Mouse (Mus musculus) left cerebral cortex, postnatal 14 days (tissue): ENCODE results near the gene Timm23. TPM values are rescaled to one million over a fixed set of nuclear protein-coding genes. Genes with fewer than 3 reads are reported as not detected.
"Not testable (repeated sequence)": the region's sequence is repeated elsewhere in the genome, so short reads cannot be mapped to it uniquely, and the experiment has no call there.

Source experiments
- DNase-seq, 2 experiments: peaks; one replicate each; pipeline ENCODE4 v3.0.0; 2021 to 2022; ENCODE audit warnings: low spot score in 2 of 2, mixed read lengths in 1 of 2
- intact Hi-C: fragments of 180-260 bp; cut with DNase I; formaldehyde crosslinking; loops from one replicate; pipeline ENCODE4 v1.15.1; 2025
- long read RNA-seq, 2 experiments: library from polyadenylated mRNA; stranded (forward); transcript quantifications; one replicate each; pipeline ENCODE4 v2.0.0; 2021
- total RNA-seq, 2 experiments: library from RNA; stranded (reverse); gene quantifications; 2 replicates each; pipeline ENCODE4 v1.2.3; 2021

Timm23 gene
- 10 to 100 TPM; 66.5 to 71.5 TPM for total RNA-seq
- long read RNA-seq, experiment 1, transcript Timm23-201 (7 exons, 1,173 nt), result major isoform, 131 of 133 reads
- long read RNA-seq, experiment 1, partial matches to known transcripts, result 0 of 133 reads
- long read RNA-seq, experiment 1, other reads (novel, unspliced or antisense), result 2 of 133 reads
- long read RNA-seq, experiment 2, transcript Timm23-201 (7 exons, 1,173 nt), result major isoform, 117 of 122 reads
- long read RNA-seq, experiment 2, partial matches to known transcripts, result 1 of 122 reads
- long read RNA-seq, experiment 2, other reads (novel, unspliced or antisense), result 4 of 122 reads

DNA sequence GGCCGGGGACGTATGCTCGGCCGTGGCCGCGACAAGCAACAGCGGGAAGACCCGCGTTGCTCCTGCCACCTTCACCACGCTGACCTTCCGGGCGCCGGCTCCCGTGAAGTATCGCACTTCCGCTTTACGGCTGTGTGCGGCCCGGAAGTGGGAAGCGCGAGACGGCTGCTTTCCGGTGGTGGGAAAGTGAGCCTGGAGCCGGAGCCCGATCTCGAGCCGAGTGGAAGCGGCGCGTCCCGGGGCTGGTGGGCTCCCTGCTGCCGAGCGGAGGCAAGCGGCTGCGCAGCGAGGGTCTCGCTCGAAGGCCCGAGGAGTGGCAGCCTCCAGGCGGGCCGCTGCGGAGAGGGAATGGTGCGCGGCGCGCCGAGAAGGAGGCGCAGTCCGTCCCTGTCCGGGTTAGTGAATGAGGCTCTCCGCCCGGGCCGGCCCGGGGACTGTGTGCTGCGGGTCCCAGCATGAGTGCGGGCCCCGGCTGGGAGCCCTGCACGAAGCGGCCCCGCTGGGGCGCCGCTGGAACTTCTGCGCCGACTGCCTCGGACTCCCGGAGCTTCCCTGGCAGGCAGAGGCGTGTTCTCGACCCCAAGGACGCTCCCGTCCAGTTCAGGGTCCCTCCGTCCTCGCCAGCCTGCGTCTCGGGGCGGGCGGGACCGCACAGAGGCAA lies at the start of gene Timm23, which contains the start of gene Parg:
Gene Timm23 (minus strand): TSS at position 108 of the 661 bp plus-strand sequence.
Gene Parg (plus strand): TSS at position 159 of the 661 bp plus-strand sequence.
- intact Hi-C loops, result no loop called here
- peak; percentile 87 to 92 for DNase-seq

DNA sequence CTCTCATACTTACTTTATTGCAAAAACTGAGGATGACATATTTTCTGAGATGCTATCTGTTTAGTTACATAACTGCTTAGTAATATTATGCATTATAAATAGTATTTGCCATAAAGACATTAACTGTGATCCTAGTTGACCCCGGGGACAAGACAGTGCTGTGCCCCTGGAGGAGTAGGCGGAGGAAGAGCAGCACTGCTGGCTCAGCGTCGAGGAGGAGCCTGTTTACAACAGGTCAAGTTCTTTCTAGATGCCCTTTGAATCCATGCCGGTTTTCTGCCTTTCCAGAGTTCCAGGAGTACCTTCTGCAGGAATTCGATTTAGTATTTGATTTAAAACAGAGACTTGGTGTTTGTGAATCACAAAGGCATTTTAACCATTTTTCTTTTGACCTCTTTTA lies 47.9 kb upstream of the Timm23 start:
- DNase-seq, result no peak
- intact Hi-C loops, result no loop called here

DNA sequence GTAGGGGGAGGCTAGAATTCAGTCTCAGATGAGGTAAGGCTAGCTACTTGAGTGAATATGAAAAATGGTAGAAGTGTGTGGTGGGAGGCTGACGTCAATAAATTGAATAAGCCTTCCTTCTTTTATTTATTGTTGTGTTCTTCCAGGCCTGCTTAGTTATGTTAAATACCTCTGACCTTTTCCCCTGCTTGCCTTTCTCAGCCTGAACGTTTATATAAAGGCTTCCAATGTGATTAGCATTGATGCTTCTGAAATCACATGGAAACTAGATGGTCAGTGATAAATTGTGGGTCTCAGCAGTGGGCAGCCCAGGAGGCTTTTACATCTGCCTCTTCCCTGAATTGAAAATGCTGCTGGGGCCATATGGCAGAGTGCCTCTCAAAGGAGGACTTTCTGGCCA lies 44.3 kb upstream of the Timm23 start:
- DNase-seq, result no peak
- intact Hi-C loops, result no loop called here

DNA sequence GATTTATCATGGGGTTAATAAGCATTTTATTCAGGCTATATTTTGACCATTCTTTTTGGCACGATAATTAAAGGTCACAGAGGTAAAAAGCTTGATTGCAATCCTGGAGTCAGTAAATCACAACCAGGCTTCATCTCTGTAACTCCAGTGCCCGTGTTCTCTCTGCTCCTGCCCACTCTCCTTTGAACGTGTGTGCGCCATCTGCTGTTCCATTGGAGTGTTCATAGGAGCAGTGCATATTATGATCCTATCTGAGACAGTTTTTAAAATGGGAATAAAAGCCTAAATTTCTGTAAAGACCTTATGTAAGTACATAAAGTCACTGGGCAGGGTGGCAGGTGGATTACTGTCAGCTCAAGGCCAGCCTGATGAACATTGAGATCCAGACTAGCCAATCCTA lies 40.7 kb upstream of the Timm23 start:
- intact Hi-C loops, result no loop called here
- no peak for DNase-seq

DNA sequence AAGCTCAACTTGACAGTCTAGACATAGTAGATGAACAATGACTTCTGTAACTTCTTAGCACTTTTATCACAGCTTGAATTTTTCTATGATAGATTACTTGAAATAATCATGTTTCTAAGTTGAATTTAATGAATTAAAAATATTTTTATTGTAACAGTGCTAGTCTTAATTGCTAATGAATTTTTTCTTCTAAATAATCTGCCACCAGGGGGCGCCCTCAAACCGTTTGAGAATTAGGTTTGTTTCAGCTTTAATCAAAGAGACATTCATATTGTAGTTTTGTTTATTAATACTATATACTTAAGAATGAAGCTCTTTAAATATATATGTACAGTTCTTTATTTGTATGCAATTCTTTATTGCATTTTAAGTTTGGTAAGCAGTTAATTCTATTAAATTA lies 27.3 kb upstream of the Timm23 start:
- peak; percentile 31 to 79 for DNase-seq
- intact Hi-C loops, result loop anchor here (2.0 kb wide), 1 partner anchor 254 kb away; no protein-coding TSS in a partner anchor

DNA sequence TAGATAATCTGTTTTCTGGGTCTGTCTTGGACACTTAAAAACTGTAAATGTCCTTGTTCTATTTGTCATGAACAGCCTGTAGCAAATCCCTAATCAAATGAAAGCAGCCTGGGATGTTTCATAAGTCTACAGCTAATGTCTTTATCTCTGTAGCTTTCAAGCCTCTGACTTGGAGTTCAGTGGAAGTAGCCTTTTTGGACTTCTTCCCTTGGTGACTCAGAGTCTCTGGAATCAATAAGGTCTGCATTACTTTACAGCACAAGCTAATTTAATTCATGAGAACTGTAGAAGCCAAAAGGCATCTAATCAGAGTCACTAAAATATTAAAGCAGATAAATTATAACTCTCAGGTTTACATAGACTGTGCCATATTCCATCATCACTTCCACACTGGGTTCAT lies 24.9 kb upstream of the Timm23 start:
- intact Hi-C loops, result no loop called here

DNA sequence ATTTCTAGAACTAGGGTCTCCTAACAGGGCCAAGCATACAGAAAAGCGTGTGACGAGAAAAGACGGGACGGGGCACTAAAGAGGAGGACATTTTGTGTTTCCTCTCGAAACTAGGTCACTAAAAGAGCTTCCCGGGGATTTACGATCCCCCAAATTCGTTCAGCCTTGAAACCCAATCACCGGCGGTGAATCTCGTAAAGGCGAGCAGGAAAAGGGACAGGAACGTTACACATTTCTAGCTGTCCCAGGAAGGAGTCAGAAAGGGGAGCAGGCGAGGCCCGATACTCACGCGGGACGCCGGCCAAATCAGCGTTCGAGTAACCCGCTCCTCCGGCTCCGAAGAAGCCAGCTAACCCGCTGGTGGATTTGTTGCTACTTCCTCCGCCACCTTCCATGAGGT lies 344 bp downstream of the Timm23 start:
- DNase-seq, result peak in 1 of 2 experiments; percentile 25
- intact Hi-C loops, result no loop called here

More for the DNA sequence above, 24.9 kb upstream of the Timm23 start:
- DNase-seq, result no peak

DNA sequence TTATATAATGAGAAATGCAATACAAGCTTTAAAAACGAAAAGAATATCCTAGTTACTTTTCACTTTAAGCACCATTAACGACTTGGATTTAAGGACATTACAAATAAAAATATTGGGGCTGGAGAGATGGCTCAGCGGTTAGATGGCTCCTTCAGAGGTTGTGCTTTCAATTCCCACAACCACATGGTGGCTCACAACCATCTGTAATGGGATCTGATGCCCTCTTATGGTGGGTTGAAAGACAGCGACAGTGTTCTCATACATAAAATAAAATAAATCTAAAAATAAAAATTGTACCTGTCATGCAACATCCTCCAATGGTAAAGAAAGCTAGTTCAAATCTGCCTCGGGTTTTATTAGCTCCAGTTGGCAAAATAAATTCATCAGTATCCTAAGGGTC lies 8.1 kb downstream of the Timm23 start:
- DNase-seq, intact Hi-C loops: not testable (repeated sequence)

DNA sequence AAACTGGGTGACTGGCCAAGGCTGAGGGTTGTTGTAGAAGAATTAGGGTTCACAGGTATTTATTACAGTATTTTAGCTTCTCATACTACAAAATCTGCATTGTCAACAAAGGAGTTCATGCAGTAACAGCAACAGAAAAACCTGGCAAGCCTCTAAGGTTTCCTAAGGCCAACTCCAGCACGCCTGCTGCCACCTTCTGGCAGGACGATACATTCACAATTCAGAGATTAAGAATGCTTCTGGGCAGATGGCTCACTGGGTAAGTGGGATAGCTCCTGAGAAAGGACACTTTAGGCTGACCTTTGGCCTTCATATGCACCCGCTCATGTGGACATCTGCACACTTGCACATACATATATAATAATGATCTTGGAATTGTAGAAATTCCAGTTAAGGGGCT lies 9.3 kb downstream of the Timm23 start:
- intact Hi-C loops, result no loop called here
- DNase-seq, result peak; percentile 30 to 57

- intact Hi-C loops, result no loop called here
- no peak for DNase-seq
Observed at GRCm38 (mm10) chr14:32191926-32192325, 9.8 kb downstream of the Timm23 start.

DNA sequence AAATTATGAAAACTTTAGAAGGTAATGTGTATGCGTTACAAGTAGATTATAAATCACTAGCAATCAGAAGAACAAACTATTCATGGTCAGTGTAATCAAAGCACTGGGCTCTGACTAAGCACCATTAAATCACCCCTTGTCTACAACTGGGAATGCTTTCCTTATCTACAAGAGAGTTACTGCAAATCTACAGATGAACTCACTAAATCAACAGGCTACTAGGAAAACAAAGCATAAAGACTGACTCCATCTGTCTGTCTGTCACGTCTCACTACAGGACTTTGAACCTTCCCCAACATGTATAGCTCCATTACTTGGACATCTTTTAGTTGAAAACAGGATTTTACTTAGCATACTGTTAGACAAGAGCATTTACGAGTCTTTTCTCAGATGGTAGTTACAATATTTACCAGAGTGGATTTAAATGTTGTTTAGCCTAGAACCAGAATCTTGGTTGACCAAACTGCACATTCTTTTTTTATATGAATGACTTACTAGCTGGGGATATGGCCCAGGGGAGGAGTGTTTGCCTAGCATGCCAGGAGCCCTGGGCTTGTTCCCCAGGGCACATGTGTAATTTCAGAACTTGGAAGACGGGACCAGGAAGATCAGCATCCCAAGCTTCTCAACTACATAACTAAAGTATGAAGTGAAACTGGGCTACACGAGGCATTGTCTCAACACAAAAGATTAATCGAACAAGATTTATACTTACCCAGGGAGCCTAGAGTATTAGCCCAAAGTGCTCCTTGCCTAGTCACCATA lies 10.9 kb downstream of the Timm23 start:
- intact Hi-C loops, result no loop called here
- no peak for DNase-seq

GRCm38 (mm10) chr14:32183846-32184245 lies 17.9 kb downstream of the Timm23 start:
- intact Hi-C loops, result no loop called here
- no peak for DNase-seq

- intact Hi-C loops, result no loop called here
- DNase-seq, result no peak
Observed at GRCm38 (mm10) chr14:32180861-32181260, 20.8 kb downstream of the Timm23 start.

GRCm38 (mm10) chr14:32179393-32180195 lies 22.1 kb downstream of the Timm23 start:
- no peak for DNase-seq
- intact Hi-C loops, result no loop called here

DNA sequence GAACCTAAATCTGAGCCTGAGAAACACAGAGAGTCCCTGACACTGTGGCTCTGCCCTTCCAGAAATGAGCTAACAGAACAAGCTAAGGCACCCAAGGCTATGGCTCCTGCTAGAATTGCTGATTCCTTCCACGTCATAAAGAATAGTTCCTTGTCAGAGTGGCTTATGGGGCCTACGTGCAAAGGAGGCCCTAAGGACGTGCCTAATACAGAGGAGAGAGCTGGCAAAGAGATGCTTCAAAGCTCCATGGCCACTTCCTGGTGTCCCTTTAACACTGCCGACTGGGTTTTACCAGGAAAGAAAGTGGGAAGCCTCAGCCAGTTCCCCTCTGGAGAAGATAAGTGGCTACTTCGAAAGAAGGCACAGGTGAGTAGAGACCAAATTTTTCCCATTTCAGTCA lies 25.1 kb downstream of the Timm23 start:
- DNase-seq, intact Hi-C loops: not testable (repeated sequence)

GRCm38 (mm10) chr14:32175310-32175709 lies 26.4 kb downstream of the Timm23 start:
- DNase-seq, result no peak
- intact Hi-C loops, result no loop called here

- intact Hi-C loops, result no loop called here
- DNase-seq, result peak in 1 of 2 experiments; percentile 22
Observed at GRCm38 (mm10) chr14:32170137-32170536, 31.6 kb downstream of the Timm23 start.

- intact Hi-C loops, result no loop called here
- DNase-seq, result no peak
Observed at GRCm38 (mm10) chr14:32168653-32169231, 33.0 kb downstream of the Timm23 start.

GRCm38 (mm10) chr14:32167326-32167725 lies 34.4 kb downstream of the Timm23 start:
- DNase-seq, result no peak
- intact Hi-C loops, result no loop called here
